Comparison of ENCODE assay signal across 8 mouse cellular contexts in the genomic region with DNA sequence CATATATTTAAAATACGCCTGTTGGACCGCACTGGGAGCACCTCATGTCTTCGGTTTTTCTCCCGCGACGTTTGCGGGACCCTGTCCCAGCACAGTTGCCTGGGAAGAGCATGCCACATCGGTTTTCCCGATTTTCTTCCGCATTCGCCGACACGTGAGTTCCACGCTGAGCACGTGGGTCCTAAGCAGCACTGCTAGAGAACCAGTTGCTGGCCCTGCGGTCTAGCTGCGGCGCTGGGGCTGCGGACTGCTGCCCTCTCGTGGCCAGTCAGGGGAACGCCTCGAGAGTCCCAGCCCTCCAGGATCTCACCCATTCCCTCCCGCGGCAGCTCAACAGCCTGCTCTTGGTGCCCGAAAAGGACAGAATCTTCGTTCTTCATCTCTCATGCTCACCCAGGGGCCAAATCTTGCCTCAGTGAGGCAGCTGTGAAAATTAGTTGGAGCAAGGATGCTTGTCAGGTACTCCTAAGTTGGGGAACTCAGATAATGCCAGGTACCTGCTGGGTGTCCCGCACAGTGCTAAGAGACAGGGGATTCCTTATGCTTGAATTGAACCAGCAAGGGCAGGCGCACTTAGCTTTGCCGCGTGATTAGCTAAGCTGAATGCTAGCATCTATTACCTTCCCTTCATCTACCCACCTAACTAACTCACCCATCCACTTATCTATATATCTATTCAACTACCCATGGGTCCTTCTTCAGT. TPM values are rescaled to one million over a fixed set of nuclear protein-coding genes. Genes with fewer than 3 reads are reported as not detected.
DNase-seq lines count a peak whose midpoint lies in the region; ATAC-seq and TF ChIP-seq lines count a peak whose summit lies in the region.

No protein-coding gene starts in this region.

- TF ChIP-seq CTCF in MEL (IDR thresholded peaks at IDR 0.05 in 2 of 3, conservative IDR thresholded peaks at IDR 0.05 in 1 of 3; ENCODE audit: control insufficient read depth in 1 of 3, insufficient read depth in 1 of 3, low read depth in 2 of 3, low read length in 3 of 3, poor library complexity in 1 of 3, severe bottlenecking in 1 of 3): peak; percentile 91 to 98 (median 98)
- peak; percentile 99 for TF ChIP-seq CTCF in forebrain, postnatal 0 days (IDR thresholded peaks at IDR 0.05; ENCODE audit: low read depth)

- TF ChIP-seq POLR2A in MEL (IDR thresholded peaks at IDR 0.05; ENCODE audit: control insufficient read depth in 1 of 2, insufficient read depth in 1 of 2, low read depth in 1 of 2, low read length in 2 of 2, poor library complexity in 1 of 2): peak in 1 of 2 experiments; percentile 74; a peak in 2 of 4 replicates

- TF ChIP-seq RAD21 in MEL (IDR thresholded peaks at IDR 0.05; ENCODE audit: low read depth, low read length): peak; percentile 94

- no peak for TF ChIP-seq EP300 in MEL (IDR thresholded peaks at IDR 0.05; ENCODE audit: low read depth in 1 of 2, low read length in 2 of 2)

- peak overlapping the region; percentile 80 for H3K27ac ChIP-seq in MEL (ENCODE audit: control insufficient read depth, low read depth, low read length)
- H3K27ac ChIP-seq in forebrain, postnatal 0 days (ENCODE audit: low read depth, low read length): no peak overlapping the region

- H3K9ac ChIP-seq in MEL (ENCODE audit: control insufficient read depth, low read depth, low read length, poor library complexity, severe bottlenecking): peak overlapping the region; percentile 85
- 0 out of 2 replicates have a peak overlapping the region, but pooled peaks have one; percentile 18 for H3K9ac ChIP-seq in forebrain, postnatal 0 days

- H3K36me3 ChIP-seq in MEL (ENCODE audit: control insufficient read depth in 1 of 2, insufficient read depth in 2 of 2, low read length in 2 of 2): peaks cover 0 to 9% of the 10 kb centered on the region in 2 experiments; a peak in 2 of 4 replicates
- H3K36me3 ChIP-seq in forebrain, postnatal 0 days (ENCODE audit: insufficient read depth): no peaks in the 10 kb centered on the region

- H3K79me2 ChIP-seq in MEL (ENCODE audit: control insufficient read depth, insufficient read depth, low read length, poor library complexity): peaks cover 28% of the 10 kb centered on the region

- peak; percentile 98 for ATAC-seq in forebrain, postnatal 0 days
- peak; percentile 92 to 93 for ATAC-seq in hematopoietic stem cell, adult 5-6 weeks (replicated peaks in 1 of 2; ENCODE audit: insufficient read depth in 1 of 2, low FRiP score in 2 of 2, low TSS enrichment in 1 of 2, low read depth in 1 of 2, poor library complexity in 2 of 2, severe bottlenecking in 2 of 2)

- peak overlapping the region; percentile 88 to 93 for H3K4me3 ChIP-seq in MEL (ENCODE audit: control insufficient read depth in 1 of 2, insufficient read depth in 1 of 2, low read depth in 2 of 2, low read length in 2 of 2)
- H3K4me3 ChIP-seq in forebrain, postnatal 0 days (ENCODE audit: low read depth, low read length): peak overlapping the region; percentile 37

- peaks cover 3 to 10% of the 10 kb centered on the region in 2 experiments for H3K4me1 ChIP-seq in MEL (ENCODE audit: control insufficient read depth in 1 of 2, insufficient read depth in 2 of 2, low read length in 2 of 2)
- peaks cover 14% of the 10 kb centered on the region for H3K4me1 ChIP-seq in forebrain, postnatal 0 days (ENCODE audit: insufficient read depth)

- H3K27me3 ChIP-seq in MEL (ENCODE audit: control insufficient read depth in 1 of 2, insufficient read depth in 2 of 2, low read length in 2 of 2): no peaks in the 10 kb centered on the region
- H3K27me3 ChIP-seq in forebrain, postnatal 0 days (ENCODE audit: insufficient read depth, low read length): no peaks in the 10 kb centered on the region

- peak overlapping the region; percentile 64 for H3K4me2 ChIP-seq in forebrain, postnatal 0 days (ENCODE audit: low read depth)

- peak; percentile 93 for DNase-seq in MEL (ENCODE audit: low read depth, low spot score)
- DNase-seq in cerebellum, adult 18-20 months: peak; percentile 87
- peak; percentile 93 for DNase-seq in forebrain, postnatal 0 days
- DNase-seq in layer of hippocampus, postnatal 10 days (ENCODE audit: low spot score in 2 of 2): peak; percentile 89 to 92
- peak; percentile 91 for DNase-seq in lung, postnatal 10 days
- DNase-seq in ovary, postnatal 36 days (ENCODE audit: low spot score): peak; percentile 83
- peak; percentile 82 for DNase-seq in thymus, postnatal 25 days

- 7% methylated on average over 30 of the region's 30 CpGs for whole genome bisulfite sequencing in forebrain, postnatal 0 days

- H3K9me3 ChIP-seq in MEL (replicated peaks; ENCODE audit: insufficient read depth, low read length): no peaks in the 10 kb centered on the region
- H3K9me3 ChIP-seq in forebrain, postnatal 0 days (ENCODE audit: low read length): no peaks in the 10 kb centered on the region

TF ChIP-seq in MEL, 35 proteins besides CTCF, POLR2A, EP300 and RAD21 (continues in another document):
- TF ChIP-seq SMC3 (IDR thresholded peaks at IDR 0.05; ENCODE audit: low read depth, low read length) (peak; percentile 97), USF1 (IDR thresholded peaks at IDR 0.05; ENCODE audit: low read depth, low read length) (peak; percentile 95), ETS1 (IDR thresholded peaks at IDR 0.05; ENCODE audit: low read depth, low read length) (peak; percentile 52; the same call in 1 of the 2 replicates), ZNF384 (IDR thresholded peaks at IDR 0.05; ENCODE audit: low read depth, low read length) (no peak), MAX (IDR thresholded peaks at IDR 0.05; ENCODE audit: low read length) (peak; percentile 100), ZMIZ1 (IDR thresholded peaks at IDR 0.05; ENCODE audit: low read depth, low read length) (no peak), HCFC1 (IDR thresholded peaks at IDR 0.05; ENCODE audit: low read depth, low read length) (peak; percentile 72), MEF2A (IDR thresholded peaks at IDR 0.05; ENCODE audit: extremely low read depth, insufficient replicate concordance, low read depth, low read length, poor library complexity, severe bottlenecking) (no peak), ELF1 (IDR thresholded peaks at IDR 0.05; ENCODE audit: low read depth, low read length) (peak; percentile 85), NELFE (IDR thresholded peaks at IDR 0.05; ENCODE audit: low read depth, low read length) (peak; percentile 47; the same call in 1 of the 2 replicates), BHLHE40 (IDR thresholded peaks at IDR 0.05; ENCODE audit: borderline replicate concordance, low read depth, low read length) (peak; percentile 97), GATA1 (IDR thresholded peaks at IDR 0.05; ENCODE audit: low read depth, low read length) (no peak), CHD2 (IDR thresholded peaks at IDR 0.05; ENCODE audit: low read length) (no peak), KAT2A (conservative IDR thresholded peaks at IDR 0.05; ENCODE audit: low read depth, low read length) (no peak), ZC3H11A (IDR thresholded peaks at IDR 0.05; ENCODE audit: low read depth, low read length) (peak; percentile 89), POLR2AphosphoS2 (IDR thresholded peaks at IDR 0.05; ENCODE audit: low read length) (no peak), MYC (IDR thresholded peaks at IDR 0.05; ENCODE audit: low read depth, low read length) (peak; percentile 100), TBP (IDR thresholded peaks at IDR 0.05; ENCODE audit: low read depth, low read length) (peak; percentile 69; the same call in 1 of the 2 replicates)

RNA-seq across cellular contexts. Expression of gene Kifc5b, which starts 30.7 kb away (rescaled TPM):
- total RNA-seq in MEL (2012; rRNA removed): 10.6 and 10.8 TPM in 2 replicates
- polyA plus RNA-seq in MEL (2012; ENCODE audit: insufficient read depth in 1 of 2, insufficient read length in 2 of 2, low read depth in 1 of 2, low replicate concordance in 2 of 2, missing spikeins in 1 of 2): 100 to 1,000 TPM in 1 of 2 experiments, 10 to 100 TPM in 1; 45.4 to 111 TPM
- 1.0 and 3.3 TPM in 2 replicates for total RNA-seq in forebrain, postnatal 0 days (2014; rRNA removed)
- 0.74 and 1.5 TPM in 2 replicates for polyA plus RNA-seq in forebrain, postnatal 0 days (2015; fragmentation: Nextera tagmentation; extraction: Ambion mirVana)
- total RNA-seq in hematopoietic stem cell, adult 5-6 weeks (2017): 4.9 and 16.0 TPM in 2 replicates
- 1 to 10 TPM; 4.0 to 5.8 TPM for total RNA-seq in layer of hippocampus, postnatal 10 days (2021)

RNA-seq across cellular contexts. Expression of gene Nkx2-5, which starts 41.4 kb away (rescaled TPM):
- total RNA-seq in MEL (2012; rRNA removed): not detected in 2 replicates
- polyA plus RNA-seq in MEL (2012; ENCODE audit: insufficient read depth in 1 of 2, insufficient read length in 2 of 2, low read depth in 1 of 2, low replicate concordance in 2 of 2, missing spikeins in 1 of 2): not detected
- 0.14 TPM in 1 of 2 replicates, not detected in the other for total RNA-seq in forebrain, postnatal 0 days (2014; rRNA removed)
- not detected in 2 replicates for polyA plus RNA-seq in forebrain, postnatal 0 days (2015; fragmentation: Nextera tagmentation; extraction: Ambion mirVana)
- total RNA-seq in hematopoietic stem cell, adult 5-6 weeks (2017): not detected in 2 replicates
- not detected for total RNA-seq in layer of hippocampus, postnatal 10 days (2021)

RNA-seq across cellular contexts. Expression of gene Phf1, which starts 46.7 kb away (rescaled TPM):
- total RNA-seq in MEL (2012; rRNA removed): 2.9 and 3.0 TPM in 2 replicates
- 1 to 10 TPM in 1 of 2 experiments, not detected in 1; 9.5 TPM for polyA plus RNA-seq in MEL (2012; ENCODE audit: insufficient read depth in 1 of 2, insufficient read length in 2 of 2, low read depth in 1 of 2, low replicate concordance in 2 of 2, missing spikeins in 1 of 2)
- 35.4 and 38.9 TPM in 2 replicates for total RNA-seq in forebrain, postnatal 0 days (2014; rRNA removed)
- polyA plus RNA-seq in forebrain, postnatal 0 days (2015; fragmentation: Nextera tagmentation; extraction: Ambion mirVana): 20.4 and 24.1 TPM in 2 replicates
- total RNA-seq in hematopoietic stem cell, adult 5-6 weeks (2017): 8.3 and 10.3 TPM in 2 replicates
- total RNA-seq in layer of hippocampus, postnatal 10 days (2021): 10 to 100 TPM; 23.0 to 23.9 TPM

RNA-seq across cellular contexts. Expression of gene Cuta, which starts 53.2 kb away (rescaled TPM):
- total RNA-seq in MEL (2012; rRNA removed): 54.2 and 66.8 TPM in 2 replicates
- polyA plus RNA-seq in MEL (2012; ENCODE audit: insufficient read depth in 1 of 2, insufficient read length in 2 of 2, low read depth in 1 of 2, low replicate concordance in 2 of 2, missing spikeins in 1 of 2): 100 to 1,000 TPM in 1 of 2 experiments, not detected in 1; 220 TPM
- total RNA-seq in forebrain, postnatal 0 days (2014; rRNA removed): 44.4 and 44.9 TPM in 2 replicates
- polyA plus RNA-seq in forebrain, postnatal 0 days (2015; fragmentation: Nextera tagmentation; extraction: Ambion mirVana): 147 and 158 TPM in 2 replicates
- 40.2 and 52.0 TPM in 2 replicates for total RNA-seq in hematopoietic stem cell, adult 5-6 weeks (2017)
- 100 to 1,000 TPM; 106 to 112 TPM for total RNA-seq in layer of hippocampus, postnatal 10 days (2021)

RNA-seq across cellular contexts. Expression of gene Syngap1, which starts 54.9 kb away (rescaled TPM):
- 2.7 TPM in 2 replicates for total RNA-seq in MEL (2012; rRNA removed)
- polyA plus RNA-seq in MEL (2012; ENCODE audit: insufficient read depth in 1 of 2, insufficient read length in 2 of 2, low read depth in 1 of 2, low replicate concordance in 2 of 2, missing spikeins in 1 of 2): 10 to 100 TPM in 1 of 2 experiments, not detected in 1; 24.6 TPM
- 84.2 and 85.2 TPM in 2 replicates for total RNA-seq in forebrain, postnatal 0 days (2014; rRNA removed)
- 3.1 and 5.0 TPM in 2 replicates for polyA plus RNA-seq in forebrain, postnatal 0 days (2015; fragmentation: Nextera tagmentation; extraction: Ambion mirVana)
- total RNA-seq in hematopoietic stem cell, adult 5-6 weeks (2017): 3.9 and 9.6 TPM in 2 replicates
- total RNA-seq in layer of hippocampus, postnatal 10 days (2021): 100 to 1,000 TPM; 450 to 479 TPM
